Mouse (Mus musculus) brain, embryonic 14.5 days (tissue): Measurements from ENCODE around the gene Vps39. TPM values are rescaled to one million over a fixed set of nuclear protein-coding genes. Genes with fewer than 3 reads are reported as not detected.

Experiments used
- DNase-seq: peaks from one replicate; pipeline ENCODE4 v3.0.0-alpha.2; 2011; ENCODE audit warnings: low read depth
- CTCF ChIP-seq: fragments of 200-500 bp; IDR thresholded peaks from 2 replicates; pipeline ENCODE4 v1.5.1; 2012; ENCODE audit warnings: inconsistent platforms, mild to moderate bottlenecking, moderate library complexity, borderline replicate concordance; ENCODE audit not compliant: insufficient read depth, insufficient read length; ENCODE audit errors: extremely low read depth
- POLR2A ChIP-seq: fragments of 200-500 bp; IDR thresholded peaks from 2 replicates; pipeline ENCODE4 v1.6.1; 2012; ENCODE audit warnings: mild to moderate bottlenecking, inconsistent platforms, borderline replicate concordance; ENCODE audit not compliant: poor library complexity, insufficient read depth, insufficient read length, severe bottlenecking; ENCODE audit errors: extremely low read depth
- polyA plus RNA-seq: library from polyadenylated mRNA; depleted of rRNA; stranded (reverse); fragments of >200 nt; gene quantifications from 2 replicates; pipeline ENCODE4 v1.2.3, GENCODE M21; 2012; rRNA removed

The Vps39 gene
- 58.1 and 58.7 TPM in 2 replicates for polyA plus RNA-seq

DNA sequence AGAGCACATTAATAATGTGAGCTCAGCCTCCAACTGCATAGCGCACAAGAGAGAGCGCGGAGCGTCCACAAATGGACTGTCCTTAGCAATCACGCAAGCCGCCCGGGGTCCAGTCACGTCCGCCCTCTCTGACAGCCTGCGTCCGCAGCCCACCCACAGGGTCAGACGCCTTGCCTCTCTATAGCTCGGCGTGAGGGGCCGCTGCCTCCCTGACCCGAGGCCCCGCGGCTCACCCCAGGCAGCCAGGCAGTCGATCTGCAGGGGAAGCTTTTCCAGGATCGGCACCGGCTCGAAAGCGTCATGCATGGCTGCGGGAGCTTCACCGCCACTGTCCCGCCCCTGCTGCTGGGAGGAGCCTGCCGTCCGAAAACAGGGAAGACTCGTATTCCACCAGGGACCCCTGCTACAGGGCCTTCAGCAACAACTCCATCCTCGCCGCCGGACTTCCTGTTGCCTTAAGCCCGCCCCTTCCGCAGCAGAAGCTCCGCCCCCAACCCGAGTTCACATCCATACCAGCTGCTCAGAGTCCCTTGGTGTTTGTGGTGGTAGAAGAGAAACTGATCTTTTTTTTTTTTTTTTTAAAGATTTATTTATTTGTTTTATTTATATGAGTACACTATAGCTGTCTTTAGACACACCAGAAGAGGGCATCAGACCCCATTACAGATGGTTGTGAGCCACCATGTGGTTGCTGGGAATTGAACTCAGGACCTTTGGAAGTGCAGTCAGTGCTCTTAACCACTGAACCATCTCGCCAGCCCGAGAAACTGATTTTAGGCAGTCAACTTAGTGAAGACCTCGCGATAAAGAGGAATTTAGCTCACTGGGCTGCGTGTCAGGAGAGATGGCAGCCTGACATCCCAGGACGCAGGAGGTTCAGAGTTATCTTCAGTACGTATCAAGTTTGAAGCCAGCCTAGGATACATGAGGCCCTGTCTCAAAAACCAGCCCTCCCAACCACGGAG lies at the start of gene Vps39:
Gene Vps39 (minus strand): TSS at position 456 of the 965 bp plus-strand sequence.
- TF ChIP-seq POLR2A (peak; percentile 60; the same call in 1 of the 2 replicates), CTCF (no peak)
- peak; percentile 96 for DNase-seq

DNA sequence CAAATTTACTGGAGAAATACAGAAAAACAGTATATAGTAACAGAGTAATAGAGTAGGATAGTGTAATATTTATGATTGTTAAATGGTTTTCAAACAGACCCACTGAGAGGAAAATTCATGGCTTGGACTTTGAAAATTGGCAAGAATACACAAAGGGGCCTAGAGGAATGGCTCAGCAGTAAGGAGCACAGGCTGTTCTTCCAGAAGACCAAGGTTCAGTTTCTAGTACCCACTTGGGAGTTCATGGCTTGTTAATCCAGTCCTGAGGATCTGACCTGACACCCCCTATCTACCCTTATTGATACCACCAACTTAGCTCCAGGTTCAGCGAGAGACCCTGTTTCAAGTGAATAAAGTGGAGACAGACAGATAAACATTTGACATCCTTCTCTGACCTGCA lies 45.0 kb upstream of the Vps39 start:
- no peak for TF ChIP-seq POLR2A
- TF ChIP-seq CTCF = no peak
- no peak for DNase-seq

DNA sequence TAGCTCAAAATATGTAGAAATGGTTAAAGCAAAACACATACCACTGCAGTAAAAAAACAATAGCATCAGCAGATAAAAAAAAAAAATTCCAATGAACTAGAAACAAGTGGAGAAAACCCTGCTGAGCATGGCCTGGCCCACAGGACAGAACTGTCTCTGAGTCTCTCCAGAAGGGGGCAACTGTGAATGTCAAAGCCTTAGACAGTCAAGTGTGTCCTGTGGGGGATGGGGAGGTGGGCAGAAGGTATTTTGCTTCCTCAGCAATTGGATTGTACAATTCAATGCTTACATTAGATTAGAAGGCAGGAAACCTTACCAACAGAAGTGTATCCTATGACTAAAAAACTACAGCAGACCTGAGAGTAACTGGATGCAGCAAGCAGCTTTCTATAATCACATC lies 39.5 kb upstream of the Vps39 start:
- no peak for TF ChIP-seq CTCF
- TF ChIP-seq POLR2A = no peak
- DNase-seq = no peak

DNA sequence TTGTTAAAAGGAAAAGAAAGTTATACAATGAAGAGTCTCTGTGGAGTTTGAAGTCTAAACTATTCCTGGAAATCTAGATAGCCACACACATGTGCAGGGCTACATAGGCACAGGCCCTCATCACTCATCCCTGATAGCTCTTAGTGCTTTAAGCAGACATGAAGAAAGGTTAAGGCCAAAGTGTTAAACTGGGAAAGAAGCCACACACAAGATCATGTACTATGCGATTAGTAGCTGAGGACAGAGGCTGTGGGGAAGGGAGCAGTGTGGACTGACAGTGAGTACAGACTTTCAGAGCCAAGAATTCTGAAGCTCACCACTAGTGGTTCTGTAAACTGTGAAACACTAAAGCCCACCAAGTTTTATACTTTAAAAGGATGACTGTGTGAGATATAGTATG lies 38.0 kb upstream of the Vps39 start:
- DNase-seq = no peak
- TF ChIP-seq POLR2A = no peak
- no peak for TF ChIP-seq CTCF

GRCm38 (mm10) chr2:120389376-120389775 lies 36.4 kb upstream of the Vps39 start:
- TF ChIP-seq POLR2A = no peak
- no peak for TF ChIP-seq CTCF
- DNase-seq = no peak

- DNase-seq = no peak
- TF ChIP-seq CTCF (no peak), POLR2A (no peak)
Observed at GRCm38 (mm10) chr2:120387291-120387690, 34.4 kb upstream of the Vps39 start.

DNA sequence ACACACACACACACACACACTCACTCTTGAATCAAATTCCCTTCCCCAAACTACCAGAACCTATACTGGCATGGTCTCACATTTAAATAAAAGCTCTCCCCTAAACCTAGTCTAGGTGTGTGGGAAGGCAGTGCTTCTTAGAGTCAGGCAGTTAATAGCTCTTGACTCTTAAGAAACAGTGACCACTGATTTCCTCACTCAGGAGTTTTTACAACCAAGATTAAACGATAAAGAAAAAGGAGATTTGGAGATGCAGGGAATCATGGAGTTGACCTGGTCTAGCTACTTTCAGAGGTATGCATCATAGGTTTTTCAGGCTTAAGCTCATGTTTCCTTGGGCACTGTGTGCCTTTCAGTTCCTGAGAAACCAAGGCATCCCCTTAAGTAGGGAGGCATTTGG lies 33.3 kb upstream of the Vps39 start:
- no peak for DNase-seq
- no peak for TF ChIP-seq POLR2A
- TF ChIP-seq CTCF = no peak

GRCm38 (mm10) chr2:120373858-120374257 lies 20.9 kb upstream of the Vps39 start:
- TF ChIP-seq POLR2A = no peak
- TF ChIP-seq CTCF = no peak
- DNase-seq = peak; percentile 7

DNA sequence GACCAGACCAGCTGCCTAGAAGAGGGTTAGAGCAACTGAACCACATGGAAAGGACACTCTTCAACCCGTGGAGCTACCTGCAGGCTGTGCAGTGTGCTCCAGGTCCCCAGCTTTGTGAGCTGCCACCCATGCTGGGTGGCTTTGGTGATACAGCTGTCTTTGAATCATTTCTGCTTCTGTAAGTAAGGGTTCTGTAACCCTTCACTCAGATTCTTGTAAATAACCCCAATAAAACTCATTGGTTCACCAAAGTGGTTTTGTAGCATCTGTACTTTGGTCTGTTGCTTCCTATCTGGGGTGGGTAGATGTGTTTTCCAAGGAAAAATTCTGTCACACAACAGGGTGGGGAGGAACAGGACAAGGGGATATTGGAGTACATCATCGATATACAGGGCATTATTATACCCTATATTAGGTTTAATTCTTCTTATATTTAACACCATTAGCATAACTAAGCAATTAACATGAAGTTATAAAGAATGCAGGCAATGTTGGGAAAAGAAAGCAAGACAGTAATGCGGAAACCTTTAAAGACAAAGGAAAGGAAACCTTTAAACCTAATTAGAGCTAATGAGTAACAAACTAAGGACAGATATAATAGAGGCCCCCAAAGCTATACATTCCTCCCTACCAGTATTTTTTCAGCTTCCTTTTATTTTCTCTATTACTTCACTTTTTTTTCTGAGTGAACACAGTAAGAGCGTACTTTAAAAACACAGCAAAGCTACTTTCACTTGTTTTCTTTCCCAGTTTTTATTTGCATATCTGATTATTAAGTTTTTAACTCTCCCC lies 14.7 kb upstream of the Vps39 start:
- DNase-seq = no peak
- no peak for TF ChIP-seq CTCF
- TF ChIP-seq POLR2A = no peak

GRCm38 (mm10) chr2:120366501-120366900 lies 13.6 kb upstream of the Vps39 start:
- TF ChIP-seq POLR2A (no peak), CTCF (no peak)
- no peak for DNase-seq

GRCm38 (mm10) chr2:120360425-120360824 lies 7.5 kb upstream of the Vps39 start:
- DNase-seq = no peak
- no peak for TF ChIP-seq POLR2A

GRCm38 (mm10) chr2:120351321-120351720 lies 1.6 kb downstream of the Vps39 start:
- no peak for DNase-seq
- TF ChIP-seq CTCF = no peak
- TF ChIP-seq POLR2A = no peak

- no peak for TF ChIP-seq POLR2A
- TF ChIP-seq CTCF = no peak
- no peak for DNase-seq
Observed at GRCm38 (mm10) chr2:120348120-120348519, 4.8 kb downstream of the Vps39 start.
